20 mouse cellular contexts compared by ENCODE assay signal in genomic region chr9:58270081-58270480, GRCm38 (mm10). TPM values are rescaled to one million over a fixed set of nuclear protein-coding genes. Genes with fewer than 3 reads are reported as not detected.
"Had no signal": no experiment of that assay in that cellular context is flagged by ENCODE, and none has a peak within 500 bp of the region (broad histone marks: within the 10 kb centered on the region; RNA-seq: fewer than 3 reads in every experiment).

No protein-coding gene starts in this region.

- H3K4me2 ChIP-seq: intestine, embryonic 15.5 days; limb, embryonic 12.5 days; liver, embryonic 13.5 days; lung, embryonic 15.5 days; midbrain, embryonic 13.5 days had no signal

- ATAC-seq: intestine, embryonic 15.5 days; liver, postnatal 0 days; midbrain, embryonic 13.5 days had no signal

- H3K4me3 ChIP-seq: intestine, embryonic 15.5 days; layer of hippocampus, adult 2 months; left cerebral cortex, adult 2 months; limb, embryonic 12.5 days; liver, embryonic 13.5 days; lung, embryonic 15.5 days; midbrain, embryonic 13.5 days had no signal

- H3K9ac ChIP-seq: intestine, embryonic 15.5 days; limb, embryonic 12.5 days; liver, embryonic 13.5 days; liver, postnatal 0 days; lung, embryonic 15.5 days; midbrain, embryonic 13.5 days had no signal

- H3K27me3 ChIP-seq: intestine, embryonic 15.5 days; limb, embryonic 12.5 days; liver, embryonic 13.5 days; lung, embryonic 15.5 days; midbrain, embryonic 13.5 days had no signal

- DNase-seq: kidney, adult 18-20 months; kidney, postnatal 10 days; kidney, postnatal 4 days; liver; liver, embryonic 13.5 days; liver, postnatal 0 days; lung, postnatal 14 days; right cerebral cortex, postnatal 4 days; spleen, adult 18-20 months; thymus, adult 18-20 months; thymus, postnatal 14 days had no signal

- H3K36me3 ChIP-seq: intestine, embryonic 15.5 days; limb, embryonic 12.5 days; liver, embryonic 13.5 days; lung, embryonic 15.5 days; midbrain, embryonic 13.5 days had no signal

- H3K9me3 ChIP-seq: intestine, embryonic 15.5 days; limb, embryonic 12.5 days; liver, embryonic 13.5 days; lung, embryonic 15.5 days; midbrain, embryonic 13.5 days had no signal

- H3K27ac ChIP-seq: intestine, embryonic 15.5 days; layer of hippocampus, adult 2 months; left cerebral cortex, adult 2 months; limb, embryonic 12.5 days; liver, embryonic 13.5 days; lung, embryonic 15.5 days; midbrain, embryonic 13.5 days; stomach, postnatal 0 days had no signal

- H3K4me1 ChIP-seq: midbrain, embryonic 13.5 days had no signal

RNA-seq across cellular contexts. Expression of gene Loxl1, which starts 42.9 kb away (rescaled TPM):
- total RNA-seq: megakaryocyte-erythroid progenitor cell, adult 5-6 weeks; neutrophil, adult 5-6 weeks had no signal
